Mouse (Mus musculus) cortical plate, adult 2 months (tissue): Measurements from ENCODE around the gene Pced1b.

ENCODE experiments used
- CTCF ChIP-seq: fragments of 200-500 bp; IDR thresholded peaks from 2 replicates; pipeline ENCODE4 v1.5.1; 2011; ENCODE audit warnings: mild to moderate bottlenecking, control low read depth, low read length; ENCODE audit not compliant: insufficient read depth; ENCODE audit errors: extremely low read depth
- POLR2A ChIP-seq: fragments of 200-500 bp; IDR thresholded peaks from 2 replicates; pipeline ENCODE4 v1.6.1; 2011; ENCODE audit warnings: mild to moderate bottlenecking, low read length, control low read depth; ENCODE audit not compliant: insufficient read depth; ENCODE audit errors: extremely low read depth

DNA sequence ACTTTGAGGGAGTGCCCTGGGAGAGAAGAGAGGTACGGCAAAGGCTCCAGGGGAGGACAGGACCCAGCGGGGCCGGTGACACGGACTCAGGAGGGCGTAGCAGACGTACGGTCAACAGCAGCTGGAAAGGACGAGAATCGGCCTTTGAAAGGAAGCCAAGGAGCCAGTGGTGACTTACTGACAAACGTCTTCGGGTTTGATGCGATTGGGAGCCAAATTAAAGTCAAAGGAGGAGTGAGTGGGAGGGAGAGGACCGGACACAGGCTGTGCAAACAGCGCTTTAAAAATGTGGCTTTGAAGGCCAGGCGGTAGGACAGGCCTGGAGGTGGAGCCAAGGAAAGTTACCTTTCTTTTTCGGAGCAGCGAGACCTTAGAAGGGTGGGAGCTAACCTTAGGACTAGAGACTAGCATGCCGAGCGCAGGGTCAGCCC is 129.9 kb downstream of the Pced1b start:
- TF ChIP-seq POLR2A = no peak
- TF ChIP-seq CTCF = no peak
